Mouse (Mus musculus) thymus, postnatal 10 days (tissue): Measurements from ENCODE around the gene Nbl1.
A peak's percentile ranks its signal among the peaks of the same experiment; 100 is the strongest.

Experiments
- DNase-seq, 2 experiments: peaks; one replicate each; pipeline ENCODE4 v3.0.0; 2021; ENCODE audit warnings: low spot score in 2 of 2

The Nbl1 gene

DNA sequence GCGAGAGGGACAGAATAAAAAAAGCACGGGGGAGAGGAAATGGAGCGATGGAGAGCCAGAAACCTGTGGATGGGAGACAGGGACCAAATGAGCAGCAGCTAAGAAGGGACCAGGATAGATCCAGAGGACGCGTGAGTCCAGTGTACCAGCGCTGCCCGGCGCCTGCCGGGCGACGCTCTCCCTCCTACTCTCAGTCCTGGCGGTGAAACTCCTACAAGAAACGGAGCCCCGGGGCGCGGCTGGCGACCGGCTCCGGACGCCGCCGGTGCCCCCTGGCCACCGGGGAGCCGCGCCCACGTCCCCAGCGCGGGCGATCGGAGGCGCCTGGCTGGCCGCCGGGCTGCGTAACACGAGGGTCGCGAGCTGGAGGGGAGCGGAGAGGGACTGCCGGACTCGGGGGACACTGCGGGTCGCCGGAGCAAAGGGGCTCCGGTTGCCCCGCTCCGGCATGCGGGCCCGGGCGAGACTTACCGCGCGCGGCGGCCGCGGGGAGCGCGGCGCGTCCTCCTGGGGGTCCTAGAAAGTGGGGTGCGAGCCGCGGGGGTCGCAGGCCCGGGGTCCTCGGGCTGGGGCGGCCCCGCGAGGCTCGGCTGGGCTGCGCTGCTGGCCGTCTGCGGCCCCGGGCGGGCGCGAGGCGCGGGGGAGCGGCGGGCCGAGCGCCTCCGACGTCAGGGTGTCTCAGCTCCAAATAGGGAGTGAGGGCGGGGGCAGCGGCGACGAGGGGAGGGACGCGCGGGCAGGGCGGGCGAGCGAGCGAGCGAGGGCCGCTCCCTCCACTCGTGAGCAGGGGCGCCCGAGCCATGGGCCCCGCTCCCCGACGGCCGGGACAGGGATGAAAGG, at the start of gene Nbl1:
TSS of gene Nbl1 (minus strand) at position 638 of the 840 bp plus-strand sequence.
- DNase-seq = no peak

DNA sequence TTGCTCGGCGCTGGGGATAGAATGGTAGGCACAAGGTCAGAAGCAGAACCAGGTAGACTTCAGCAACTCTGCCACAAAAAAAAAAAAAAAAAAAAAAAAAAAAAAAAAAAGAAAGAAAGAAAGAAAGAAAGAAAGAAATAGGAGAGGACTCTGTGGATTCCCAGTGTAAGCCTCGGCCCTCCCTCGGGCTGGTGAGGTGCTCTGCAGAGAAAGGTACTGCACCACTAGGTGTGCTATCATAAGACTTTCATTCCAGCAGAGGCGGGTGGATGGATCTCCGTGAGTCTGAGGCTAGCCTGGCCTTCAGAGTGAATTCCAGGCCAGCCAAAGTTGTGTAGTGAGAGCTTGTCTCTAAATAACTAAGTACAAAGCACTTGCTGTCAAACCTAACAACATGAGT, 49.0 kb upstream of the Nbl1 start:
- no peak for DNase-seq

DNA sequence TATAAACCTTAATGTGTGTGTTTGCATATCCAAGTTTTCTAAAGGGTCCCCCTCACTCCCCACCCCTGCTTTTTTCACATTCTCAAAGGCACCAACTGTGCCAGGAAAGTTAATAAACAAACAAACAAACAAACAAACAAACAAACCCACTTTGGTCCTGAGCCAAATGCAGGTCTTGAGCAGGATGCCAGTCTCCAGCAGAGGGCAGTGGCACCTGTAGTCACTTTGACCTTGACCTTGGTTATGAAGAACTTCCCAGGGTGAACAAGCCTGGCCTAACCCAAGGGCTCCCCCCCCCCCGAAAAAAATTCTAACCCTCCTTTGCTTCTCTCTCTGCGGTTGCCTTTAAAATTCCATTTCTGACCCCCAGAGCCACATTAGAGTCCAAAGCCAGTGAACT, 47.5 kb upstream of the Nbl1 start:
- no peak for DNase-seq

DNA sequence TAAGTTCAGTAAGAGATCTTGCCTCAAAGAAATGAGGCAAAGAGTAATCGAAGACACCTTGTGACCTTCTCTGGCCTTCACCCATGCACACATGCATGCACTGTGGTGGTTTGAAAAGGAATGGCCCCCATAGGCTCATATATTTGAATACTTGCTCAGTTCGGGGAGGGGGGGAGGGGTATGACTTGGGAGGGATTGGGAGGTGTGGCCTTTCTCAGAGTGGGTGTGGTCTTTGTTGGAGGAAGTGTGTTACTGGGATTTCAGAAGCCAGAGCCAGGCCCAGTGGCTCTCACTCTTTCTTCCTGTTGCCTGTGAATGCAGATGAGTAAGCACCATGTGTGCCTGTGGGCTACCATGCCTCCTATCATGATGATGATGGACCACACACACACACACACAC, 43.2 kb upstream of the Nbl1 start:
- DNase-seq = no peak

DNA sequence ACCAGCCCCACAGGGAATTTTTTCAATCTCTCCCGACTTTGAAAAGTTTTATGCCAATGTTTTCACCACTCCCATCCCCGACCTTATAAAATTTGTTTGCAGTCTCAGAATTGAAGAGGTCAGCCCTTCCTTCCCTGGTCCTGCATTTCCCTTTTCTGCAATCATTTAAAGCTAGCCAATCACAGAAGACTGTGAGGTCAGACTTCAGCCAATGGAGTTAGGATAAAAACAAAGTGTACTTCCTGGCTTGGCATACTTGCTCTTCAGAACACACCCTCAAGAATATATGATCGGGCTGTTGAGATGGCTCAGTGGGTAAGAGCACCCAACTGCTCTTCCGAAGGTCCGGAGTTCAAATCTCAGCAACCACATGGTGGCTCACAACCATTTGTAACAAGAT, 40.3 kb upstream of the Nbl1 start:
- DNase-seq = no peak

DNA sequence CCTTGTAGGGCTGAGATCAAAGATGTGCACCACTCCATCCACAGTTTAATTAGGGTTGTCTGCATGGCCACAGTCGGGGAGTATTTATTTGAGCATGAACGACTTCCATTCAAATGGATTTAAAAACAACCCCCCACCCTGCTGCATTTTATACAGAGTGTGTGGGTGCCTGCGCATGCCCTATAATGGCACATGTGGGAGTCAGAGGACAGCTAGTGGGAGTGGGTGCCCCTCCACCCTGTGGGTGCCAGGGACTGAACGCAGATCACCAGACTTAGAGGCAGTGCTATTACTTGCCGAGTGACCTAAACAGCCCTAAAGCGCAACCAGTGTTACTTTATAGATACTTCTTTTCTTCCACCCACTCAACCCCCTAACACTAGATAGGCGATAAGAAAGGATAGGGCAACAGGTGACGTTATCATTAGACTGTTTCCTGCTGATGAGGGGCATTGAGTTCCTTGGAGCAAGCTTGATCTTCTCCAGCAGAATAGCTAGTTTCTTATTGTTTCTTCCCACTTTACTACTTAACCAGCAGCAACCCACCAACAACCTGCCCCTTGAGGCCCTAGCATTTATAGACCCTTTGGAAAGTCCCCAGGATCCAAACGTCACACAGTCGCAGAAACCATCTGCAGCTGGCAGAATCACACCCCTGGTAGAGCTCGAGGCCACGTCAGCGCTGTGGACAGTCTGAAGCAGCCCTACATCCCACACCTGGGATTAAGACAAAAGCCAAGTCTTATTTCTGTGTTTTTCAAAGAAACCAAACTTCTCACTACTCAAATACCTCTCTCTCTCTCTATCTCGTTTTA, 39.3 kb upstream of the Nbl1 start:
- no peak for DNase-seq

DNA sequence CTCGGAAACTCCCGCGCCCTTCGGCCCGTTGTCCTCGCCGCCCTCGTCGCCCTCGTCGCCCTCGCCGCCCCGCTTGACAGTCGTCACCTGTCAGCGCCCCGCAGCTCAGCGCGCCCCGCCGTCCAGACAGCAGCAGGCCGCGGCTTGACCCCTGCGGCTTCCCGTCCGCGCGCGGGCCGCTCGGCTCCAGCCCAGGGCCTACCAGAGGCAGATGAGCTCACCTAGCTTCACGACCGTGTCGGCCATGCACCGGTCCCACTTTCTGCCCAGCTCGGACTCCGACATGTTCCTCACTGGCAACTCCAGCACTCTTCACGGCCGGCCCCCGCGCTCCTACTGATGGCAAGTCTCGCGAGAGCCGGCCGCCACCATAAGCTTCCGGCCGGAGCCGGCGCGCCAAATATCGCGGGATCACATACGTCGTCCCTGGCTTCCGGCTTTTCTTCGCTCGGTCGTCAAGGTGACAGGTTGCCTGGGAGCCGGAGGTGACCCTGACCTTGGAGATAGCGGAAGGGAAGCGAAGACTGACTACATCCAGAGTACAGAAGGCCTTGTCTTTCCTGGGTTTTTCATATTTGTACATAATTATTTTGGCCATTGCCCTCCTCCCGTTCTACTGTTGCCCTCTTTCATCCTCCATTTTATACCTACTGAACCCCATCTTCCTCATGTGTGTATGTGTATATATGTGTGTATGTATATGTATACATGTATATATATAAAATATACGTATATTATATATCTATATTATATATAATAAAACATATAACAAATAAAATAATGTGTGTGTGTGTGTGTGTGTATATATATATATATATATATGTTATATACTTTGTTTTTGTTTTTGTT, 38.1 kb upstream of the Nbl1 start, which contains the start of gene Minos1:
TSS of gene Minos1 (minus strand) at position 413 of the 849 bp plus-strand sequence.
- peak; percentile 93 to 97 for DNase-seq

DNA sequence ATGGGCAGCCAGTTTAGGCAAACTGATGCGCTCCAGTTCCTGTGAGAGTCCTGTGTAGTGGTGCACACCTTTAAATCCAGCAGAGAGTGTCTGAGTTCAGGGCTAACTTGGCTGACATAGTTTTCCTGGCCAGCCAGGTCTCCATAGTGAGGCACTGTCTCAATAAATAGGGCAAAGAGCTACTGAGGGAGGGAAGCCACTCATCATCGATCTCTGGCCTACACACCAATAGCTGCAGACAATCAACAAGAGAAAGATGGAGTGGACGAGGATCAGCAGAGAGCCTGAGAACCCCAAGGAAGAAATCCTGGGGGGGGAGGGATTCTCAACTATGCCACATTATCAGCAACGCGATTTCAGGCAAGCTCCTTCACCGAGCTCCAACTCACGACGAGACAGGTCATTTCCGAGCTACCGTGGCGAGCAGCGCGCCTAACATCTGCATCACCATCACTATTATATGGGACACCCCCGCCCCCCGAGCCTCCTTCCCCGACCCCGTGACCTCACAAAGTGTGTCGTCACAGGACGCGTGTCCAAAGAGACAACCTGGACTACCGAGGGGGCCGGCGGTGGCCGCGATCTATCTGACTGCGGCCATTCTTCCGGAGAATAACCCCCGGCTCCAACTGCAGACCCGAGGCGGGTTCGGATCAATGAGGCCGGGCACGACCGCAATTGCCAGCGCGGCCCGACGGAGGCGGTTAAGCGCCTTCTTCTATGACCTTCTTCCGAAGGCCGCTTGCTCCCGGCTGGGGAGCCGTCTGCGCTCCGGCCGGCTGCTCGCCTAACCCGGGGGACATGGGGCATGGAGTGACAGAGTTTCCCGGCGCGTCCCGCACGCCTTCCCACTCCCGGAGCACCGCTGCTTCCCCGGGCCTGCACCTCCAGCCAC, 37.3 kb upstream of the Nbl1 start:
- peak; percentile 18 to 26 for DNase-seq

DNA sequence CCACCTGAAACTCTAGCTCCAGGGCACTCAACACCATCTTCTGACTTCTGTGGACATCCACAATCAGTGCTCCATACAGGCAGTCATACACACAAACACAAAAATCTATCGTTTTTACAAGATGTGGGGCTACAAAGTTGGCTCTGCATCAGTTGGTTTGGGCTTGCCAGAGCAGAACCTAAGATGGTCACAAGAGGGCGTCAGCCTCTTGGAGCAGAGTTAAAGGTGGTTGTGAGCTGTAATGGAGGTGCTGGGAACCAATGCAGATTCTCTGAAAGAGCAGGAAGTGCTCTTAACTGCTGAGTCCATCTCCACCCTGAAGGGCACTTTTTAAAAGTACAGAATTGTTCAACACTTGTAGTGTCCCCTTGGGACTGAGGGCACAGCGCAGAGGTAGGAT, 33.7 kb upstream of the Nbl1 start:
- no peak for DNase-seq

DNA sequence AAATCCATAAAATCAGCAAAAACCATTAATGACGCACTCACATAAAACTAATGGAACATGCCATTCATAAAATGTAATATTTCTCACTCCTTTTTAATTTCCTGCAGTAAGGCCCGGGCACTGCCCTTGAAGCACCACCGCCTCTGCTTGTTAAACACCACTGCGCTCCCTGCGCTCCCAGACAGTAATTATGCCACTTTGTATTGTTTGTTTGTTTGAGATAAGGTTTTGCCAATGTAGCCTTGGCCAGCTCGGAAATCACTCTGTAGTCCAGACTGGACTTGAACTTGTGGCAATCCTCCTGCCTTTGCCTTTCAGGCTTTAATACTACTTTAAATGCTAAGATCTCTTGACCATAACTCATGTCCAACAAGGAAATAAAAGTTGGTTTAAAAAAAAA, 32.1 kb upstream of the Nbl1 start:
- DNase-seq = no peak

DNA sequence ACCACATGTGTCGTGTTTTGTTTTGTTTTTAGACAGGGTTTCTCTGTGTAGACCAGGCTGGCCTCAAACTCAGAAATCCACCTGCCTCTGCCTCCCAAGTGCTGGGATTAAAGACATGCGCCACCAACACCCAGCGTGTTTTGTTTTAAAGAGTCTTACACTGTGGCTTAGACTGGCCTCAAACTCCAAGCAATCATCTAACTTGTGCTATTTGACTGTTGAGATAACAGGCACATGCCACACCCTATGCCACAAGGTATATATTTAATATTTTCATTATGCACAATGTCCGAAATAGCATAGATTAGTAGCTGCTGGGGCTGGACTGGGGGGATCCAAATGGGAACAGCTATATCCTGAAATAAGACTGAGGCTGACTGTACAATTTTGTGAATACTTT, 29.8 kb upstream of the Nbl1 start:
- no peak for DNase-seq

DNA sequence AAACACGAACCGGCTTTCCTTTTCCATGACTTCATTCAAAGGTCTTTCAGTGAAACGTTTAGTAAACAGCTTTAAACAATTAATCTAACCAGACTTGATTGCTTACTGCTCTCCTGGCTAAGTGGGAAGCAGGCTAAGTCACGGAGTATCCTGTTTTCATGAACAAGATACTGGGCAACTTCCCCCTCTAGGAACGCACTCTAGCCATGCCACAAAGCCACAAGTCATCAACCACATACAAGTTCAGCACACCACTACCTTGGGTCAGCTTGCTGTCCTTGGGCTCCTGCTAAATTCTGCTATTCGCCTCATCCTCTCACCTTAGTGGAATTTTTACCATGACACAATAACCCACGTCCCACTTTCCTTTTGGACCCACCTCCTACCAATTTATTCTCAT, 28.2 kb upstream of the Nbl1 start:
- DNase-seq = no peak

DNA sequence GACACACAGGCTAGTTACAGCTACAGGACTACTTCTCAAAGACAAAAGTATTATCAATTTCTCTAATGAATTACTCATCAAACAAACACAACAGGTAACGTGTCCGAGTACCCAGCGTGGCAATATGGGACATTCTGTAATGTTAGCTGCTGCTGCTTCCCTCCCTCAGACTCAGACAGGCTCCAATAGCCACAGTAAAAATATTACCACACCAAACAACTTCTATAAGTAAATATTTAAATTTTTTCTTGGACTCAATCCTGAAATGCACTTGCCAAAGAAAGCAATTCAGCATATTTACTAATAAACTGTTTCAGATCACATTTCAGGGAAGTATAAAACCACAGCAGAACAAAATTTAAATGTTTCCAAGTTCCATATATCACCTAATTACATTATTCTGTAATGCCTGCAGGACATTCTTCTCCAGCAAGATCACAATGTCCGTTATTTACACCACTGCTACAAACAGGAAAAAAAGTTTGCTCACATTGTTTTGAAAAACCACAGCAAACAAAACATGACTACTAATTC, 27.6 kb upstream of the Nbl1 start:
- no peak for DNase-seq

DNA sequence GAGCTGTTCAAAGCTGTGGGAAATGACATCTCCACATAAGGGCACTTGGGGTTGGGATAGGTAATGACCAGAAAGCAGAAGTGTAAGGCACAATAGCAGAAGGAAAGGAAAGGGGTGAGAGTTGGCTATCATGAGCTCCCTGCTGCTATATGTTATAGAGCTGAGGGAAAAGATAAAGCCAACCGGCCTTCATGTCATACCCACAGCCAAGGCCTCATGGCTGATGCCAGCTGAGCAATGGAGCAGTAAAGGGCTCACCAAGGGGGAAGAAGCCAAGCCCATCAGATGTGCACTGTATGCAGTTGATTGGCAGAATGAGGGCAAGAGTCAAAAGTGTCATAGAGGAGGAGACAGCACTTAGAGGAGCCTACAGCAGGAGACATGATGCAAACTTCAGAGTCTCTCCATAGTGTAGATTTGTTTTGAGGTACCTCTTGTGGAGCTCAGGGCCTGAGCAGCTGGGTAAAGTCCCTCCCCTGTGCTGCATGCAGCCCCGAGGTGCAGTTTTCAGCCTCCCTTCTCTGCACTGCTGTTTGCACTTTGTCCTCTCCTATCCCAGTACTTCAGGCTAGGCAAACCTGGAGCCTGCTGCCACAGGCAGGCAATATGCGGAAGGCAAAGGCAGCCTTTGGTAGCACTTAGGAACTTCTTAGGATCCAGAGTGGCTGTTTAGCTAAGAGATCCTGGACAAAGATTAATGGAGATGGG, 23.7 kb upstream of the Nbl1 start:
- DNase-seq = no peak

DNA sequence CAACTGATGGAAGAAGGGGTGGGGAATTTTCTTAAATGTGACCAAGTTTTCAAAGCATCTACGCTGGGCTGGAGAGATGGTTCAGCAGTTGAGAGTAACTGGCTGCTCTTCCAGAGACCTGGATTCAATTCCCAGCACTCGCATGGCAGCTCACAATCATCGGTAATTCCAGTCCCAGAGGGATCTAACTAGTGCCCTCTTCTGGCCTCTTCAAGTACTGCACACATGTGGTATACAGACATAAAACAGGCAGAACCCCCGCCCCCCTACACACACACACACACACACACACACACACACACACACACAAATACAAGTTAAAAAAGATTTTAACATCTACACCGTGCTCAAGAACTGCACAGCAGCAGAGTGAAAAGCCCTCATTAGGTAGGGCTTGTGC, 22.9 kb upstream of the Nbl1 start:
- no peak for DNase-seq

DNA sequence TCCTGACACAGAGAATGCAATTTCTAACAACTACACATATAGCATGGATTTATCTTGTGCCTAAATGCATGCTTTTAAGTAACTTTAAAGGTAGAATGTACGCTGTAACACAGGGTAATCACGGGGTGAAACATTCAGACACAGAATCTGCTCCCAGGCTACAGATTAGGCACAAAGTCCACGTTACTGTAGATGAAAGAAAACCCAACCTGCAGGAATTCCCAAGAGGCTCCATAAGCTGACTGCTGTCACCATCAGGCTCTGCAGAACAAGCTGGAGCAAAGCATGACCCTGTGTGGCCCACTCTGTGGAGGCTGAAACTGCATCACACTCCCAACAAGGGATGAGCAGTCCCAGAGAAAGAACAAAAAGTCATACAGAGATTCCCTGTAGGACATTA, 19.7 kb upstream of the Nbl1 start:
- no peak for DNase-seq

DNA sequence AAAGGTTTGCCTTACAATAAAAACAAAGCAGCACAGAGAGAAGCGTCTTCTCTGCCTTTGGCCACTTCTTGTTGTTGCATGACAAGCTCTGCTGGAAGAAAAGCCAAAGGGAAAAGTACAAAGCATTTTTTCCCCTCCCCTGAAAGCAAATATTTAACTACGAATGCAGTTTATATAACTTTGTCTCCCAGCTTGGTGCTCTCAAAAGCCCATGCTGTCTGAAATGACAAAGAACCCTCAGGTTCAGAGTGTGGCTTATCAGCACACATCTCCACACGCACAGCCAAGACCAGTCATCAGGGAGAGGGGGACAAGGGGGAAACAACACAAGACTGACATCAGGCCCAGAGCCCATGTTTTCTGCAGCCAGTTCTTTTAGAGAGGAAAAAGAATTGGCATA, 18.6 kb upstream of the Nbl1 start:
- DNase-seq = no peak

DNA sequence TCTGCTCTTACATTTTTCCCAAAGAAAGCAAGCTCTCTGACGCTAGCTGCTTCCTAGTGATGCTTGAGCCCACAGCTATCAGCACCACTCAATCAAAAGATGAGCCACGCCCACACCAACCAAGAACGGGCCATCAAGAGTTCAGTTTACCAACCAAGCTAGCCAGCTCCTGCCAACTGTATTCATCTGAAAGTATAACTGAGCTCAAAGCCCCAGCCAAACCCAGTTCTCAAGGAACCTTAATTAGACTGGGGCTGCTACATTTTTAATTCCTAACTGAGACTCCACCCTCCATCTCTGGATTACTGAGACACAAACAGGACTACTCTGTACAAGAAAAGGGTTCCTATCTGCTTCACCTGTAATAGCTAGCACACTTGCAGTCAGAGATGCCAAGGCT, 18.1 kb upstream of the Nbl1 start:
- no peak for DNase-seq

DNA sequence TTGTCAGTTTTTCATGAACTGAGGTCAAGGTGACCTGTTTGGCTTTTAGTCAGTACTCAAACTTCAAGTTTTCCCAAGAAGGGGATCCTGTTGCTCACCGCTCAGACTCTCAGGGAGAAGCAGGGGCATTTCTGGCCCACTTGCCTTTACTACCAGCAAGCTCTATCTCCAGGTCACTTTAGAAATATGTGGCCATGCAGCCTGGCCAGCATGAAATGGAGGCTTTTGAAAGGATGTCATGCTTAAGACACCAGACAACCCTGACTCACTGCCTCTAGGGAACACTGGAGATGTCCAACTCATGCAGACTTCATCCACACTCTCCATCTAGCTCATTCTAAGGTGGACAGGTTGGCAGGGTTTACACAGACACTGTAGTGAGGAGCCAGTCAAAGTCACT, 12.7 kb upstream of the Nbl1 start:
- no peak for DNase-seq

DNA sequence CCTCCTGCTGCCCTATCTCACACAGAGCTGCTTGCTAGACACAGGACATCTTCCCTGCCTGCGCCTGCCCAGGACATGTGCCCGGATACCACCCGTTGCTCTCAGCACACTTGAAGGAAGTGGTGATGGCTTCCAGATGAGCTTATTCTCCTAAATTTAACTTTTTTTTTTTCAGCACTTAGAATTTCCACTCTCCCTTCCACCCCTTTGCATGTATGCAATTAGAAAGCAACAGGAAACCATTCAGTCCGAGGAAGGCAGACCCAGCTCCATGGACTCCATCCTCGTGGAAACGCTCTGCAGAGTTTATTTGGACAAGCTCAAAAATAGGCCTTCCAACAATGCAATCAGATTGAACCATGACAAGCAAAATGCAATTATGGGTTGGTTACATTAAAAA, 8.8 kb upstream of the Nbl1 start:
- no peak for DNase-seq
